Mouse (Mus musculus) heart, postnatal 0 days (tissue): ENCODE results near the gene Emg1.

ENCODE experiments used
- CTCF ChIP-seq: IDR thresholded peaks from 2 replicates; pipeline ENCODE4 v1.5.1; 2016; ENCODE audit warnings: antibody characterized with exemption, control low read depth, low read depth
- EP300 ChIP-seq: IDR thresholded peaks from 2 replicates; pipeline ENCODE4 v1.6.1; 2016; ENCODE audit warnings: antibody characterized with exemption, low read depth

GRCm38 (mm10) chr6:124664256-124664655 is 47.7 kb downstream of the Emg1 start:
- TF ChIP-seq CTCF (no peak), EP300 (no peak)
